Mouse (Mus musculus) testis, adult 2 months (tissue): Measurements from ENCODE around the gene Sspo.

Experiments
- CTCF ChIP-seq: fragments of 200-500 bp; IDR thresholded peaks from 2 replicates; pipeline ENCODE4 v1.5.1; 2012; ENCODE audit warnings: low read depth, mild to moderate bottlenecking, inconsistent platforms, low read length, moderate library complexity; ENCODE audit not compliant: control insufficient read depth, insufficient read depth, insufficient replicate concordance
- POLR2A ChIP-seq: fragments of 200-500 bp; IDR thresholded peaks from 2 replicates; pipeline ENCODE4 v1.6.1; 2012; ENCODE audit warnings: low read depth, mild to moderate bottlenecking, inconsistent platforms, low read length, moderate library complexity; ENCODE audit not compliant: control insufficient read depth

DNA sequence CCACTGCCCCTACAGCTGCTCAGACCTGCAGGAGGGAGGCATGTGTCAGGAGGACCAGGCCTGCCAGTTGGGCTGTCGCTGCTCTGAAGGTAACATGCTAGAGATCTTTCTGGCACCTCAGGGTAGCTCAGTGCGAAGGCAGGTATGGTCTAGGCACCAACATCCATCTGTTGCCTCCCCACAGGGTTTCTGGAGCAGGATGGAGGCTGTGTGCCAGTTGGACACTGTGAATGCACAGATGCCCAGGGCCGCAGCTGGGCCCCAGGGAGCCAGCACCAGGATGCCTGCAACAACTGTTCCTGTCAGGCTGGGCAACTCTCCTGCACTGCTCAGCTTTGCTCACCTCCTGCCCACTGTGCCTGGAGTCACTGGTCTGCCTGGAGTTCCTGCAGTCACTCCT, 41.7 kb downstream of the Sspo start:
- TF ChIP-seq CTCF: no peak
- no peak for TF ChIP-seq POLR2A
